Mouse (Mus musculus): ENCODE data around the gene Fam186b. TPM values are rescaled to one million over a fixed set of nuclear protein-coding genes. Genes with fewer than 3 reads are reported as not detected.
A peak's percentile ranks its signal among the peaks of the same experiment; 100 is the strongest.

The Fam186b gene
- 0.24 TPM in 1 of 2 replicates, not detected in the other for polyA plus RNA-seq (2015; fragmentation: Nextera tagmentation; extraction: Ambion mirVana)

- Histone ChIP-seq H3K27ac (ENCODE audit: low read length) (peak within 1 kb of the TSS; percentile 84), H3K9ac (ENCODE audit: low read depth, low read length) (peak within 1 kb of the TSS; percentile 76), H3K36me3 (ENCODE audit: control insufficient read depth, insufficient read depth, low read length) (no peaks in the 10 kb centered on the region), H3K4me2 (ENCODE audit: low read depth, low read length) (peak within 1 kb of the TSS; percentile 63), H3K4me3 (ENCODE audit: low read length) (peak within 1 kb of the TSS; percentile 73), H3K9me3 (ENCODE audit: control insufficient read depth, low read length) (no peaks in the 10 kb centered on the region), H3K27me3 (replicated peaks; ENCODE audit: control insufficient read depth, insufficient read depth, low read length) (no peaks in the 10 kb centered on the region), H3K4me1 (ENCODE audit: control insufficient read depth, insufficient read depth, low read length) (0 out of 2 replicates have a peak, but pooled peaks cover 2% of the 10 kb centered on the region)
- peak; percentile 3 for ATAC-seq
- WGBS: 2% methylated on average over 15 of the region's 17 CpGs
Measured at GRCm38 (mm10) chr15:99295484-99295981, at the start of gene Fam186b. Gene Fam186b, minus strand, starts transcription at chr15:99295888.

GRCm38 (mm10) chr15:99344961-99345360 lies 49.3 kb upstream of the Fam186b start:
- 61% methylated on average over 4 of the region's 4 CpGs for WGBS
- Histone ChIP-seq H3K4me2 (ENCODE audit: low read depth, low read length) (no peak overlapping the region), H3K4me3 (ENCODE audit: low read length) (no peak overlapping the region), H3K27ac (ENCODE audit: low read length) (no peak overlapping the region), H3K36me3 (ENCODE audit: control insufficient read depth, insufficient read depth, low read length) (no peaks in the 10 kb centered on the region), H3K27me3 (replicated peaks; ENCODE audit: control insufficient read depth, insufficient read depth, low read length) (no peaks in the 10 kb centered on the region), H3K4me1 (ENCODE audit: control insufficient read depth, insufficient read depth, low read length) (peaks cover 30% of the 10 kb centered on the region), H3K9ac (ENCODE audit: low read depth, low read length) (no peak overlapping the region), H3K9me3 (ENCODE audit: control insufficient read depth, low read length) (no peaks in the 10 kb centered on the region)
- no peak for ATAC-seq

GRCm38 (mm10) chr15:99344148-99344870 lies 48.6 kb upstream of the Fam186b start:
- H3K36me3 ChIP-seq (ENCODE audit: control insufficient read depth, insufficient read depth, low read length): no peaks in the 10 kb centered on the region
- peak overlapping the region; percentile 68 for H3K27ac ChIP-seq (ENCODE audit: low read length)
- no peak overlapping the region for H3K4me3 ChIP-seq (ENCODE audit: low read length)
- H3K9ac ChIP-seq (ENCODE audit: low read depth, low read length): peak overlapping the region; percentile 27; the same call in 1 of the 2 replicates
- no peak for ATAC-seq
- 52% methylated on average over 8 of the region's 8 CpGs for WGBS
- peaks cover 34% of the 10 kb centered on the region for H3K4me1 ChIP-seq (ENCODE audit: control insufficient read depth, insufficient read depth, low read length)
- no peak overlapping the region for H3K4me2 ChIP-seq (ENCODE audit: low read depth, low read length)
- H3K9me3 ChIP-seq (ENCODE audit: control insufficient read depth, low read length): no peaks in the 10 kb centered on the region
- no peaks in the 10 kb centered on the region for H3K27me3 ChIP-seq (replicated peaks; ENCODE audit: control insufficient read depth, insufficient read depth, low read length)

GRCm38 (mm10) chr15:99343414-99344147 lies 47.9 kb upstream of the Fam186b start:
- Histone ChIP-seq H3K4me2 (ENCODE audit: low read depth, low read length) (no peak overlapping the region), H3K27me3 (replicated peaks; ENCODE audit: control insufficient read depth, insufficient read depth, low read length) (no peaks in the 10 kb centered on the region), H3K9me3 (ENCODE audit: control insufficient read depth, low read length) (no peaks in the 10 kb centered on the region), H3K4me1 (ENCODE audit: control insufficient read depth, insufficient read depth, low read length) (peaks cover 34% of the 10 kb centered on the region), H3K27ac (ENCODE audit: low read length) (peak overlapping the region; percentile 68), H3K4me3 (ENCODE audit: low read length) (no peak overlapping the region), H3K9ac (ENCODE audit: low read depth, low read length) (peak overlapping the region; percentile 27), H3K36me3 (ENCODE audit: control insufficient read depth, insufficient read depth, low read length) (no peaks in the 10 kb centered on the region)
- WGBS: 32% methylated on average over 5 of the region's 5 CpGs
- ATAC-seq: peak; percentile 49; the same call in 1 of the 2 replicates

- ATAC-seq: no peak
- no peaks in the 10 kb centered on the region for H3K9me3 ChIP-seq (ENCODE audit: control insufficient read depth, low read length)
- no peaks in the 10 kb centered on the region for H3K27me3 ChIP-seq (replicated peaks; ENCODE audit: control insufficient read depth, insufficient read depth, low read length)
- H3K27ac ChIP-seq (ENCODE audit: low read length): no peak overlapping the region
- H3K4me3 ChIP-seq (ENCODE audit: low read length): no peak overlapping the region
- H3K4me1 ChIP-seq (ENCODE audit: control insufficient read depth, insufficient read depth, low read length): peaks cover 34% of the 10 kb centered on the region
- H3K36me3 ChIP-seq (ENCODE audit: control insufficient read depth, insufficient read depth, low read length): no peaks in the 10 kb centered on the region
- no peak overlapping the region for H3K9ac ChIP-seq (ENCODE audit: low read depth, low read length)
- no peak overlapping the region for H3K4me2 ChIP-seq (ENCODE audit: low read depth, low read length)
- WGBS: 53% methylated on average over 9 of the region's 9 CpGs
Measured at GRCm38 (mm10) chr15:99342194-99342981, 46.7 kb upstream of the Fam186b start.

- ATAC-seq: no peak
- Histone ChIP-seq H3K36me3 (ENCODE audit: control insufficient read depth, insufficient read depth, low read length) (no peaks in the 10 kb centered on the region), H3K27ac (ENCODE audit: low read length) (no peak overlapping the region), H3K4me1 (ENCODE audit: control insufficient read depth, insufficient read depth, low read length) (peaks cover 34% of the 10 kb centered on the region), H3K9me3 (ENCODE audit: control insufficient read depth, low read length) (no peaks in the 10 kb centered on the region), H3K4me3 (ENCODE audit: low read length) (no peak overlapping the region), H3K27me3 (replicated peaks; ENCODE audit: control insufficient read depth, insufficient read depth, low read length) (no peaks in the 10 kb centered on the region), H3K4me2 (ENCODE audit: low read depth, low read length) (no peak overlapping the region), H3K9ac (ENCODE audit: low read depth, low read length) (no peak overlapping the region)
- 81% methylated on average over 3 of the region's 3 CpGs for WGBS
Measured at GRCm38 (mm10) chr15:99341102-99341501, 45.4 kb upstream of the Fam186b start.

GRCm38 (mm10) chr15:99339669-99340068 lies 44.0 kb upstream of the Fam186b start:
- Histone ChIP-seq H3K27me3 (replicated peaks; ENCODE audit: control insufficient read depth, insufficient read depth, low read length) (no peaks in the 10 kb centered on the region), H3K27ac (ENCODE audit: low read length) (0 out of 2 replicates have a peak overlapping the region, but pooled peaks have one; percentile 7), H3K36me3 (ENCODE audit: control insufficient read depth, insufficient read depth, low read length) (no peaks in the 10 kb centered on the region), H3K4me1 (ENCODE audit: control insufficient read depth, insufficient read depth, low read length) (peaks cover 32% of the 10 kb centered on the region), H3K4me2 (ENCODE audit: low read depth, low read length) (no peak overlapping the region), H3K9me3 (ENCODE audit: control insufficient read depth, low read length) (no peaks in the 10 kb centered on the region), H3K4me3 (ENCODE audit: low read length) (no peak overlapping the region), H3K9ac (ENCODE audit: low read depth, low read length) (no peak overlapping the region)
- ATAC-seq: no peak
- 29% methylated on average over 6 of the region's 6 CpGs for WGBS

- Histone ChIP-seq H3K27me3 (replicated peaks; ENCODE audit: control insufficient read depth, insufficient read depth, low read length) (no peaks in the 10 kb centered on the region), H3K4me3 (ENCODE audit: low read length) (no peak overlapping the region), H3K4me2 (ENCODE audit: low read depth, low read length) (no peak overlapping the region), H3K36me3 (ENCODE audit: control insufficient read depth, insufficient read depth, low read length) (no peaks in the 10 kb centered on the region), H3K9ac (ENCODE audit: low read depth, low read length) (no peak overlapping the region), H3K4me1 (ENCODE audit: control insufficient read depth, insufficient read depth, low read length) (peaks cover 33% of the 10 kb centered on the region), H3K9me3 (ENCODE audit: control insufficient read depth, low read length) (no peaks in the 10 kb centered on the region), H3K27ac (ENCODE audit: low read length) (no peak overlapping the region)
- WGBS: 71% methylated on average over 2 of the region's 2 CpGs
- ATAC-seq: no peak
Measured at GRCm38 (mm10) chr15:99338916-99339315, 43.2 kb upstream of the Fam186b start.
